Mouse (Mus musculus) cerebellum, postnatal 10 days (tissue): ENCODE measurements around the gene Mfsd4b5.
A peak's percentile ranks its signal among the peaks of the same experiment; 100 is the strongest.
"Not testable (repeated sequence)": the region's sequence is repeated elsewhere in the genome, so short reads cannot be mapped to it uniquely, and the experiment has no call there.

Source experiments
- DNase-seq, 2 experiments: peaks; one replicate each; pipeline ENCODE4 v3.0.0; 2021; ENCODE audit warnings: mixed read lengths in 2 of 2

Mfsd4b5 gene

GRCm38 (mm10) chr10:39961906-39962305 lies 24.5 kb downstream of the Mfsd4b5 start:
- no peak for DNase-seq

GRCm38 (mm10) chr10:39960441-39960822 lies 26.0 kb downstream of the Mfsd4b5 start:
- no peak for DNase-seq

- peak; percentile 94 to 95 for DNase-seq
These were observed 26.5 kb downstream of the Mfsd4b5 start, which contains the start of gene Mfsd4b3 for GRCm38 (mm10) chr10:39959761-39960440. Gene Mfsd4b3, minus strand, starts transcription at chr10:39960153.

DNA sequence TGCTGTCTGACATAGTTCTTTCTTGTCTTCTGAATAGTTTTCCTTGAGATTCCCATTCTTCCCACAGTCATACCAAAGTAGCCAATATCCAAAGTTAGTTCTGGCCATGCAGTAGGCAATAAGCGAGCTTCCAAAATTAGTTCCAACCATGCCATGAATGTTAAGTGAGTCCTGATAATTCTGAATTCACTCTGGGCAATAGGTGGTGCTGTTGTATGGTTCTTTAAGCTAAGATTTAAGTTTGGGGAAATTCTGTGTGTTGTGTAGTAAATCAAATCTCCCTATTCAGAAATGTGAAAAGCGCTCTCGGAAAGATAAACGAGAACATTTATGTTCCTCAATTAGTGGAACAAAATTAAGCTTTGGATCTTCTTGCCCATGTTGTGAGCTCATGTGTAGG lies 28.2 kb downstream of the Mfsd4b5 start:
- DNase-seq, result peak; percentile 15 to 38

GRCm38 (mm10) chr10:39956340-39956878 lies 30.0 kb downstream of the Mfsd4b5 start:
- peak; percentile 26 to 34 for DNase-seq

GRCm38 (mm10) chr10:39955163-39955562 lies 31.3 kb downstream of the Mfsd4b5 start:
- DNase-seq, result no peak

DNA sequence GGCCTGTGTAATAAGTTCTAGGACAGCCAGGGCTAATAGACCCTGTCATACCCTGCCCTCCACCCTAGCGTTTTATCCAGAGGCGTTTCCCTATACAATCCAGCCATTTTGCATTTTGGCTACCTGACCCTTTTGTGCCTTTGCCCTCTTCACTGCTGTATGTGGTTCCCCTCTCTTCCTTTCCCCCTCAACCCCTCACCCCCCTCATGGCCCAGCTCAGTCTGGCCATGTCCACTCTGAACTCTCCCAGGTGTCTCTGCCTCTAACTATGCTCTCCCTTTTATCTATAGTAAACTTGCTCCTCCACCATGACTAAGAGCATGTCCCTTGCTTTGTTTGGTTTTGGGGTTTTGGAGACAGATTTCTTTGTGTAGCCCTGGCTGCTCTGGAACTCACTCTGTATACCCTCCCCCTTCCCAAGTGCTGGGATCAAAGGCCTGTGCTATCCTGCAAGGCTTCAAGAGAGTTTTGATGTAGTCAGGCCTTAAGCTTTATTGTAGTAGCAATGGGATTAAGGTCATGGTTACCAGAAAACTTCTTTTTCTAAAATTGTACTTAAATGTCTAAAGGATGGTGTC lies 37.0 kb downstream of the Mfsd4b5 start:
- DNase-seq, result no peak

DNA sequence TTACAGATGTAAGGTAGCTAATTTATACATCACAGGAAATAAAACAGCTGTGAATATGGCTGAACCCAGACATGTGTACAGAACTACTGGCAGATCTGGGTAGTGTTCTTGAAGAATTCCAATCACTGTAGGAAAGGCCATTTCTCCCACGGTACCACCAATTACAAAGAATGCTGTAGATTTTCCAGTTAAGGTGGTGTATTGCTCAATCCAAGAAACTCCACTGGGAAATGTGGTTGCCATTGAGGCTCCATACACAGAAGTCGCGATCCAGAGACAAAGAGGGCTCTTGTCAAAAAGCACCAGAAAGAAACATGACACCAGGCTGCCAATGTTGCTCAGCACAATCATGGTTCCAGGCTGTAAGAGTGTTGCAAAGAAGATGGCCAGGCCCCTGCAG lies 39.3 kb downstream of the Mfsd4b5 start:
- not testable (repeated sequence) for DNase-seq

GRCm38 (mm10) chr10:39936553-39936952 lies 49.9 kb downstream of the Mfsd4b5 start:
- no peak for DNase-seq

DNA sequence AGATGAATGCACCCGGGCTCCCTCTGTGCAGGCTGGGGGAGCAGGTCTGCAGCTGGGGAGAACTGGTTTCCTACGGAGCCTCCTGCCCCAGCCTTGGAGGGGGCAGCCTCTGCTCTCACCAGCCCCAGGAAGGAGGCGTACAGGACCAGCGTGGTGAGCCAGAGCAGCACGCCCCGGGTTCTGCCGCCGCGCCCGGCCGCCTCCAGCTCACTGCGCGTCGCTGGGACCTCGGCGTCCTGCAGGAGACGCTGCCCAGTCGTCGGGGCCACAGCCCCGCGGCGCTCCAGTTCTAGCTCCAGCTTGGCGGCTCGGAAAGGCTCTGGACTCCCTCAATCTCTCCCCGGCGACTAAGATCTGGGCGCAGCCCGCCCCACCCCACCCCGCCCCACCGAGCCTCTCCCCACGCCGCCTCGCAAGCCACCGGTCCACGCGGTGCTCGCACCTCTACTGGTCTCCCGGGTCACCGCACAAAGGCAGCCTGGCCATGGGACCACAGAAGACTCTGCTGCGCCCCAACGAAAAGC lies 59.8 kb downstream of the Mfsd4b5 start, which contains the start of gene Mfsd4b2:
Mfsd4b2 (minus strand) TSS at position 308 of the 524 bp plus-strand sequence.
- peak; percentile 29 to 36 for DNase-seq

- not testable (repeated sequence) for DNase-seq
These were observed 61.9 kb downstream of the Mfsd4b5 start for GRCm38 (mm10) chr10:39924556-39924955.

GRCm38 (mm10) chr10:39912616-39913015 lies 73.8 kb downstream of the Mfsd4b5 start:
- DNase-seq, result no peak

DNA sequence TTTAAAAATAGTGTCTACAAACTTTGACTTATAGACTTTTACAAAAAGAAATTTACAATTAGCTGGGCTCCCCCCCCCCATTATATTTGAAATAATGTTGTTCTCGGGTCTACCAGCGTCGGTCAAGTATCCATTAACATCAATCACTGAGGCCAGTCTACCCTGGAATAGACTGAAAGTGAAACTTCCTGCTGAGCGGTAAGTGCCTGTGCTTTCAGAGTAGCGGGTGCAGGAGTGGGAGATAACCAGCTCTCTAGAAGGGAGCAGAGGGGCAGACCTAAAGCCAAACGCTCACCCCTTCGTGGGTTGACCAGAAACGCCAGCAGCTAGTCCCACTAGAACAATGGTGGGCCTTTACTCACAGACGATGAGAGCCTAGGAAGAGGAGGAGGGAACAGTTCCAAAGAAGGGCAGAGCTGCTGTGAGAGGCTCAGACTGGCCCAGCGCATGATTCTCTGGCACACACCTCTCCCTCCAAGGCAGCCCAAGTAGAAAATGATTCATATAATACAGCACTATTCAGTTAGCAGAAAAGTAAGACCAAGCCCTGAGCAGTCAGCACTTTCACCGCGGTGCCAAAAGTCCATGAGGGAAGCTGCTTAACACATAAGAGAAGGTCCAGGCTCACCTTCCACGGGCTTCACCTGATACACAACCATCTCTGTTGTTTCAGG lies 77.5 kb downstream of the Mfsd4b5 start:
- no peak for DNase-seq
